Mouse (Mus musculus) erythroblast, embryonic 14.5 days (primary cell): ENCODE measurements around the gene Arhgef12.

ENCODE experiments used
- GATA1 ChIP-seq: IDR thresholded peaks from 2 replicates; pipeline ENCODE4 v1.6.1; 2012; ENCODE audit warnings: low read length, inconsistent platforms, mixed read lengths
- TAL1 ChIP-seq: IDR thresholded peaks from 3 replicates; pipeline ENCODE4 v1.6.1; 2012; ENCODE audit warnings: low read length, inconsistent platforms, mixed read lengths

GRCm38 (mm10) chr9:42995298-42995697, 111.7 kb downstream of the Arhgef12 start:
- TF ChIP-seq TAL1: no peak
- no peak for TF ChIP-seq GATA1
